Mouse (Mus musculus) intestine, embryonic 16.5 days (tissue): ENCODE measurements around the gene Psme3. TPM values are rescaled to one million over a fixed set of nuclear protein-coding genes. Genes with fewer than 3 reads are reported as not detected.
A peak's percentile ranks its signal among the peaks of the same experiment; 100 is the strongest.

ENCODE experiments used
- ATAC-seq: fragments of 200-750 bp; cut with Nextera tagmentation; 2 replicates; pipeline ENCODE4 v1.8.0; 2017; ENCODE audit warnings: moderate TSS enrichment, moderate library complexity
- H3K27ac ChIP-seq: fragments of 300-500 bp; sonication (generic); 2 replicates; pipeline ENCODE4 v1.5.1; 2014; ENCODE audit warnings: mild to moderate bottlenecking, low read length
- H3K27me3 ChIP-seq: fragments of 300-500 bp; sonication (generic); replicated peaks from 2 replicates; pipeline ENCODE4 v1.6.1; 2014; ENCODE audit warnings: low read length, control low read depth, mixed read lengths; ENCODE audit not compliant: control insufficient read depth, insufficient read depth
- H3K36me3 ChIP-seq: fragments of 300-500 bp; sonication (generic); 2 replicates; pipeline ENCODE4 v1.6.1; 2014; ENCODE audit warnings: low read length, control low read depth; ENCODE audit not compliant: control insufficient read depth, insufficient read depth
- H3K4me1 ChIP-seq: fragments of 300-500 bp; sonication (generic); 2 replicates; pipeline ENCODE4 v1.6.1; 2014; ENCODE audit warnings: low read length, control low read depth, mixed read lengths; ENCODE audit not compliant: control insufficient read depth, insufficient read depth
- H3K4me2 ChIP-seq: fragments of 300-500 bp; sonication (generic); 2 replicates; pipeline ENCODE4 v1.6.1; 2014; ENCODE audit warnings: low read depth, low read length, control low read depth
- H3K4me3 ChIP-seq: fragments of 300-500 bp; sonication (generic); 2 replicates; pipeline ENCODE4 v1.5.1; 2014; ENCODE audit warnings: mild to moderate bottlenecking, low read length
- H3K9ac ChIP-seq: fragments of 300-500 bp; sonication (generic); 2 replicates; pipeline ENCODE4 v1.6.1; 2014; ENCODE audit warnings: low read depth, low read length
- H3K9me3 ChIP-seq: fragments of 300-500 bp; sonication (generic); 2 replicates; pipeline ENCODE4 v1.6.1; 2016; ENCODE audit warnings: low read length, control low read depth; ENCODE audit not compliant: control insufficient read depth
- WGBS: fragments of 180-500 bp; shearing (Covaris S2); extraction: QIAGEN DNeasy Blood & Tissue Kit; methylation state at CpG from one replicate; pipeline ENCODE4 v1.1.7; 2014; 5-methylcytosine and 5-hydroxymethylcytosine counted together
- polyA plus RNA-seq: library from polyadenylated mRNA; unstranded; fragments of >200 nt; fragmentation: Nextera tagmentation; extraction: Ambion mirVana; gene quantifications from 2 replicates; pipeline ENCODE4 v1.2.1, GENCODE M21; 2015

Gene Psme3
- polyA plus RNA-seq, 1 experiment from 2014 or later, result 125 TPM

DNA sequence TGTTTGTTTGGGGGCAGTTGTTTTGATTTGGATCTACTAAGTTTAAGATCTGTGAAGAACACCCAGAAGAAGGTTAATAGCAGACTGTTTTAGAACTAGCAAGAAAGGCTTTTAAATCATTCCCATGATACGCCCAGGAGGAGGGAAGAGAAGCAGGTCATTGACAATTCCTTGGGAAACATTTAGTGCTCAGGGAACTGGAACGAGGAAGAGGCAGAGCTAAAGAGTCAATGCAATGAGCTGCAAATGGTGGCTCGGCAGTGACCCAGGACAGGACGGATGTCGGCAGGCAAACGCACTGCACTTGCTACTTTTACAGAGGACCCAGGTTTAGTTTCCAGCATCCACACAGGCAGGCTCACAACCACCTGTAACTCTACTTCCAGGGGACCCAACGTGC, 35.2 kb upstream of the Psme3 start:
- no peak overlapping the region for H3K9ac ChIP-seq
- no peak for ATAC-seq
- no peak overlapping the region for H3K4me2 ChIP-seq
- peaks cover 29% of the 10 kb centered on the region for H3K4me1 ChIP-seq
- H3K27ac ChIP-seq, result no peak overlapping the region
- WGBS, result 54% methylated on average over 7 of the region's 7 CpGs
- H3K9me3 ChIP-seq, result no peaks in the 10 kb centered on the region
- H3K36me3 ChIP-seq, result no peaks in the 10 kb centered on the region
- no peaks in the 10 kb centered on the region for H3K27me3 ChIP-seq
- H3K4me3 ChIP-seq, result no peak overlapping the region

DNA sequence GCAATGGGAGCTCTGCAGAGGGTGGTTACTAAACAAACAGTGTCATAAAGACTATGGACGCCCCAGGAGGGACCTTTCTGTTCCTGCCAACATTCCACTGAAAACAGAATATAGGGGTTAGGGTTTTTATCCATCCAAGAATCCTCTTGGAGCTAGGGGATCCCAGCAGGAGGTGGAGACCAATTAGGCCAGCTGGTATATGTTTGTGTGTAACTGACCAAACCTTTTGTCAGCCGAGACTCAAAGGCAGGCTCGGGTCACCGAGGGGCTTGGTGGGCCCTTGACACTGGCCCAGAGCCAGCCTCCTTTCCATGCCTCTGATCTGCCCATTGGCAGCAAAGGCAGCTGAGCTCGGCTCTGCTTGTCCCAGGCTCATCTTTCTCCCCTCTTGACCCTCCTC, 33.1 kb upstream of the Psme3 start:
- Histone ChIP-seq H3K27ac (no peak overlapping the region), H3K27me3 (no peaks in the 10 kb centered on the region), H3K36me3 (no peaks in the 10 kb centered on the region), H3K9ac (no peak overlapping the region), H3K4me2 (no peak overlapping the region), H3K4me3 (no peak overlapping the region), H3K9me3 (no peaks in the 10 kb centered on the region), H3K4me1 (peaks cover 9% of the 10 kb centered on the region)
- no peak for ATAC-seq
- 43% methylated on average over 5 of the region's 5 CpGs for WGBS

DNA sequence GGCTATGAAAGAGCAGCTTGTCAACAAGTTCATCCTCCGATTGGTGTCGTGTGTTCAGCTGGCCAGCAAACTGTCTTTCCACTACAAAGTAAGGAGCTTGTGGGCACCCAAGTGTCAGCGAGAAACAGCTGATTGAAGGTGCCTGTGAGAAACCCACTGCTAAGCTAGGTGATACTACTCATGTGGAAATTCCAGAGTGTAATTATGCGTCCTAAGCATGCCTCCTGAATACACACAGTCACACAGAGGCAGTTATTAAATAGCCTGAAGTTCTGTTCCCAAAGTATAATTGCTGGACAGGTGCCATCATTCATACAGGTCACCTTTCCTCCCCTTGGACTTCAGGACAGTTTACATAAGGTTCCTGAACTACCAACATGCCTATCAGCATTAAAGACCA, 32.2 kb upstream of the Psme3 start:
- no peak overlapping the region for H3K4me2 ChIP-seq
- no peaks in the 10 kb centered on the region; the same call in 1 of the 2 replicates for H3K36me3 ChIP-seq
- no peaks in the 10 kb centered on the region for H3K9me3 ChIP-seq
- 70% methylated on average over 4 of the region's 4 CpGs for WGBS
- H3K9ac ChIP-seq, result no peak overlapping the region
- ATAC-seq, result no peak
- no peak overlapping the region for H3K4me3 ChIP-seq
- no peaks in the 10 kb centered on the region for H3K27me3 ChIP-seq
- peaks cover 7% of the 10 kb centered on the region for H3K4me1 ChIP-seq
- no peak overlapping the region for H3K27ac ChIP-seq

DNA sequence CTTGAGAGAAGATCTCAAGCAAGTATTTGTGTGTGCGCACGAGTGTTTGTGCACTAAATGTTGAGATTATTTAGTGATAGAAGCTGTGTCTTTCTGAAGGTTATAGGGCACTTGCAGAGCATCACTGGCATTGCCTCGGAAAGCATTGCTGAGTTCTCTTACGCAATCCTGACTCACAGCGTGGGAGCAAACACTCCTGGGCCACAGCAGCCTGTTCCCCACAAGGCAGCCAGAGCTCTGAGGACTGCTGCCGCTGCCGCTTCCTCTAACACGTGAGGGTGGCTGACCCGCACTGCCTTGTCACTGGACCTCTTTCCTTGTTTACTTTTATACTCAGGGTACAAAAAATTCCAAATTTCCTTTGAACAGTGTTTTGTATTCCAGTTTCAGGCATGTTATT, 28.7 kb upstream of the Psme3 start:
- H3K4me1 ChIP-seq, result no peaks in the 10 kb centered on the region
- 79% methylated on average over 9 of the region's 9 CpGs for WGBS
- H3K4me3 ChIP-seq, result no peak overlapping the region
- peaks cover 7% of the 10 kb centered on the region; the same call in 1 of the 2 replicates for H3K36me3 ChIP-seq
- no peak overlapping the region for H3K27ac ChIP-seq
- H3K9me3 ChIP-seq, result no peaks in the 10 kb centered on the region
- no peak overlapping the region for H3K9ac ChIP-seq
- ATAC-seq, result no peak
- H3K4me2 ChIP-seq, result no peak overlapping the region
- no peaks in the 10 kb centered on the region for H3K27me3 ChIP-seq

DNA sequence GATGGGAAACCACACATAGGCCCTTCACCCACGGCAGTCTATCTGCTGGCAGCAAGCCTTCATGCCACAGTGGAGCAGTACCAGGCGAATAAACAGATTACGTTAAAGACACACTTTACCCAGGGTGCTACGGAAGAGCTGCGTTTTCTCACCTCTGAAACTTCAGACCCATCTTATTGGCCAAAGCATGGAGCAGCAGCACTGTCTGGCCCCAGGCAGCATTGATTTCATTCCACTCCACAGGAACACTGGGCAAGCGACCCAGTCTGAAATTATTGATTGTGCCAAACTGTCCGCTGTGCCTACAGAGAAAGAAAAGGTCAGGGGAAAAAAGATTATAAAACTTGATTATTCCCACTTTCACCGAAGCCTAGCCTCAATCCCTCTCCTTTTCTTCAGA, 24.8 kb upstream of the Psme3 start:
- 96% methylated on average over 8 of the region's 8 CpGs for WGBS
- H3K36me3 ChIP-seq, result peaks cover 19% of the 10 kb centered on the region

DNA sequence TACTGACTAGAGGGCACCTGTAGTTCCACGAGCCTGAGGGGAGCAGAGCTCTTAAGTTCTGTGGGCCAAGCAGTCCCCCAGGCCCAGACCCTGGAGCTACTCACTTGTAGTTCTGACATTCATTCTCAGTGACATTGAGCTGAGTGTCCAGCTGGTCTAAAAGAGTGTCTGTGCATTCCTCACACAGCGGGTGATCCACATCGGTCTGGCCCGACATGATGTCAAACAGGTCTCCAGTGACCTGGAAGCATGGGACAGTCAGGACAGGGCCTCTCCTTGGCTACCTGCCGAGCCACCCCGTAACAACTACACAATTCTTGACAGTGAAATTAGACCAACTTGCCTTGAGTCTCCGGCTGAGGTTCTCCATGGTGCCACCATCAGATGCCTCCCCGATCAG, 20.8 kb upstream of the Psme3 start:
- Histone ChIP-seq H3K4me1 (no peaks in the 10 kb centered on the region), H3K27ac (no peak overlapping the region), H3K4me2 (no peak overlapping the region), H3K36me3 (peaks cover 18% of the 10 kb centered on the region; the same call in 1 of the 2 replicates), H3K9me3 (no peaks in the 10 kb centered on the region), H3K27me3 (no peaks in the 10 kb centered on the region), H3K9ac (no peak overlapping the region), H3K4me3 (no peak overlapping the region)
- 91% methylated on average over 8 of the region's 8 CpGs for WGBS
- ATAC-seq, result no peak

More for the DNA sequence above, 24.8 kb upstream of the Psme3 start:
- Histone ChIP-seq H3K9ac (no peak overlapping the region), H3K4me3 (no peak overlapping the region), H3K27ac (no peak overlapping the region), H3K4me2 (no peak overlapping the region), H3K27me3 (no peaks in the 10 kb centered on the region), H3K4me1 (no peaks in the 10 kb centered on the region), H3K9me3 (no peaks in the 10 kb centered on the region)
- ATAC-seq, result no peak

DNA sequence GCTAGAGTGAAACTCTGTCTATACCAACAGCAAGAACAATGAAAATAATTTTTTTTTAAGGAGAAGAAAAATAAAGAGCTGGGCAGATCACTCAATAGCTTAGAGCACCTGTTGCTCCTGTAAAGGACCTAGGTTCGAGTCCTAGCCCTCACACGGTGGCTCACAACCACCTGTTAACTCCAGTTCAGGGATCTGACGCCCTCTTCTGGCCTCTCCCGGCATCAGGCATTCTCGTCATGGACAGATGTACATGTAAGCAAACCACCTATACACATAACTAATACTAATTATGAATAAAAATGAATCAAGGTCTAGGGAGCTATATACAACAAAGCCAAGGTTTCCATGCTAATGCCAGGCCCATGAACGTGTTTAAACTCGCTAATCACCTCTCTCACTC, 15.1 kb upstream of the Psme3 start:
- ATAC-seq, result no peak
- Histone ChIP-seq H3K27me3 (no peaks in the 10 kb centered on the region), H3K4me3 (peak overlapping the region; percentile 90), H3K36me3 (0 out of 2 replicates have a peak, but pooled peaks cover 3% of the 10 kb centered on the region), H3K9ac (peak overlapping the region; percentile 87), H3K4me2 (peak overlapping the region; percentile 85), H3K27ac (no peak overlapping the region), H3K4me1 (peaks cover 13% of the 10 kb centered on the region; the same call in 1 of the 2 replicates), H3K9me3 (no peaks in the 10 kb centered on the region)
- WGBS, result 63% methylated on average over 7 of the region's 7 CpGs

DNA sequence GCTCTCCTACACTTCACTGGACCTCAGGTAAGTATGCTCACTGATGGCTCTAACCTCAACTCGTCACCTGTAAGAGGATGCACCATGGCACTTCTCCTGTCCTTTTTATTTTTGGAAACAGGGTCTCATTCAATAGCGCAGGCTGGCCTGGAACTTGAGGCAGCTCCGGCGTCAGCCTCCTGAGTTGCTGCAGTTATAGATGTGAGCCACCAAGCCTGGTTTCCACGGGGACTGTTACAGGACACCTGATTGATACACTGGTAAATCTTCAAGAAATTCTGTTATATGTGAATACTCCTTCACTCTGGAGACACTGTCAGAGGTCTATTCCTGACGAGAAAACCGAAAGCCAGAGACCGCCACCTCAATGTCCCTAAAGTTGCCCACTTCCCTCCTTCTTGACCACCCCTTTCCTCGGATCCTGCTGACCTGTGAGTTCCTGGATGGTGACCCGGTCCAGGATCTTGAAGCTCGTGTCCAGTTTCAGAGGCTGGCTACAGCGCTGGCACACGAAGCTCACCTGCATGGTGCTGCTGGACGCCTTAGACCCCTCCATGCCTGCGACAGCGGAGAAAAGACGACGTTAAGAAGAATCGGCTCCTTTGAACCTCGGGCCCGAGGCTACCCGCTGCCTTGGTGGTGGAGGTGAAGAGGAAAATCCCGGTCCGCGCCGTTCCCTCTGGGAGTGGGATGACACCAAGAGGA, 14.6 kb upstream of the Psme3 start:
- peak overlapping the region; percentile 87 for H3K9ac ChIP-seq
- H3K27me3 ChIP-seq, result no peaks in the 10 kb centered on the region
- peak; percentile 54 for ATAC-seq
- peak overlapping the region; percentile 43; the same call in 1 of the 2 replicates for H3K27ac ChIP-seq
- peak overlapping the region; percentile 85 for H3K4me2 ChIP-seq
- peak overlapping the region; percentile 90 for H3K4me3 ChIP-seq
- H3K4me1 ChIP-seq, result peaks cover 13% of the 10 kb centered on the region; the same call in 1 of the 2 replicates
- H3K9me3 ChIP-seq, result no peaks in the 10 kb centered on the region
- WGBS, result 11% methylated on average over 26 of the region's 26 CpGs
- H3K36me3 ChIP-seq, result 0 out of 2 replicates have a peak, but pooled peaks cover 3% of the 10 kb centered on the region

DNA sequence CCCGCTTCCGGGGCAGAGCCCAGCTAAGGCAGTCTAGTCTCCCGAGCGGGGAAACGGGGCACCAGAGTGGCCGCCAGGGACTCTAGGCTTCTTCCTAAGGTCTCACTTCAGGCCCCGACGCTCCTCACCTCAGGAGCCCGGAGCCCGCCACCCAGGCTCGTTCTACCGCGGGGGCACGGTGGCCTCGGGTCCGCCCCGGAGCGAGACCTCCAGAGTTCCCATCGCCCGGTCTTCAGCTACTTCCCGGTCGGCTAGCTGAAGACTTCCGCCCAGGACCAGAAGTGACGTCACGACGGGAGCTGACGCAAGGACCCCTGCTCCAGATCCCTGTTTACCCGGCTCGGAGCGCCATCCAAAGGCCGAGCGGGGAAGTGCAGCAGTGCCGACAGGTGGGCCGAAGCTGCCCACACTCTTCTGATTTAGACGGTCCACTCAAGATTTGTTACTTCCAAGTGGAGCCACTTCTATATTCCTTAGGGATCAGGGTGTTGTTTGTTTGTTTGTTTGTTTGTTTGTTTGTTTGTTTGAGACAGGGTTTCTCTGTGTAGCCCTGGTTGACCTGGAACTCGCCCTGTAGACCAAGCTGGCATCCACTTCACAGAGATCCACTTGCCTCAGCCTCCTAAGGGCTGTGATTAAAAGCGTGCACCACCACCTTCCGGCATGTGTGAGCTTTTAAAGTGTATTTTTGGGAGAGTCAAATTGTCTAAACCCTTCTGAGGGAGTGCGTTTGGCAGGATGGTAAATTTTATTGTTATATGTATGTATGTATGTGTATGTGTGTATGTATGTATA, 13.8 kb upstream of the Psme3 start, which contains the start of gene Becn1:
Becn1 (minus strand) TSS at position 283 of the 795 bp plus-strand sequence.
- whole genome bisulfite sequencing, result 5% methylated on average over 39 of the region's 39 CpGs
- Histone ChIP-seq H3K27ac (peak within 1 kb of the TSS; percentile 43; the same call in 1 of the 2 replicates), H3K9me3 (no peaks in the 10 kb centered on the region), H3K4me2 (peak within 1 kb of the TSS; percentile 85), H3K36me3 (0 out of 2 replicates have a peak, but pooled peaks cover 3% of the 10 kb centered on the region), H3K4me3 (peak within 1 kb of the TSS; percentile 90), H3K4me1 (peaks cover 13% of the 10 kb centered on the region; the same call in 1 of the 2 replicates), H3K9ac (peak within 1 kb of the TSS; percentile 87), H3K27me3 (no peaks in the 10 kb centered on the region)
- peak; percentile 96 for ATAC-seq
